Mouse (Mus musculus) CH12.LX (cell line): Measurements from ENCODE around the gene Htra3. TPM values are rescaled to one million over a fixed set of nuclear protein-coding genes. Genes with fewer than 3 reads are reported as not detected.
A peak's percentile ranks its signal among the peaks of the same experiment; 100 is the strongest.

ENCODE experiments used
- DNase-seq: peaks from one replicate; pipeline ENCODE4 v3.0.0-alpha.2; 2013; ENCODE audit errors: extremely low read depth
- H3K27ac ChIP-seq: 2 replicates; pipeline ENCODE4 v1.5.1; 2012; ENCODE audit warnings: low read depth, mild to moderate bottlenecking, control low read depth, moderate library complexity; ENCODE audit not compliant: insufficient read depth
- H3K27me3 ChIP-seq: replicated peaks from 2 replicates; pipeline ENCODE3; 2012; ENCODE audit warnings: inconsistent platforms
- H3K36me3 ChIP-seq, 2 experiments: replicated peaks in 1 of 2; 2 replicates each; pipeline versions ENCODE3 to v1.6.1; 2012; ENCODE audit warnings: inconsistent platforms in 1 of 2, low read length in 1 of 2, mild to moderate bottlenecking in 1 of 2, mixed read lengths in 1 of 2, moderate library complexity in 1 of 2; ENCODE audit not compliant: control insufficient read depth in 1 of 2, insufficient read depth in 1 of 2
- H3K4me1 ChIP-seq, 2 experiments: 2 replicates each; pipeline ENCODE4 v1.6.1; 2012; ENCODE audit warnings: inconsistent platforms in 1 of 2, moderate library complexity in 1 of 2; ENCODE audit not compliant: insufficient read depth in 2 of 2, control insufficient read depth in 1 of 2
- H3K4me2 ChIP-seq: 2 replicates; pipeline ENCODE4 v1.6.1; 2012; ENCODE audit warnings: low read depth, mild to moderate bottlenecking, control low read depth; ENCODE audit not compliant: poor library complexity, insufficient read depth, severe bottlenecking
- H3K4me3 ChIP-seq, 3 experiments: fragments of 150-350 bp in 1 of 3; sonication (generic) in 1 of 3; replicated peaks in 1 of 3; 2 replicates each; pipeline versions ENCODE3 to v1.5.1; 2011 to 2012; ENCODE audit warnings: low read depth in 2 of 3, low read length in 2 of 3, mild to moderate bottlenecking in 2 of 3, moderate library complexity in 2 of 3, control low read depth in 1 of 3, improper control_type of control experiment in 1 of 3, inconsistent platforms in 1 of 3, mixed read lengths in 1 of 3; ENCODE audit not compliant: poor library complexity in 1 of 3
- H3K79me2 ChIP-seq: replicated peaks from 2 replicates; pipeline ENCODE4 v1.6.1; 2012; ENCODE audit warnings: mild to moderate bottlenecking, moderate library complexity; ENCODE audit not compliant: control insufficient read depth, poor library complexity, insufficient read depth, severe bottlenecking; ENCODE audit errors: extremely low read depth
- H3K9ac ChIP-seq: 2 replicates; pipeline ENCODE4 v1.6.1; 2012; ENCODE audit warnings: low read depth, mild to moderate bottlenecking, control low read depth, moderate library complexity; ENCODE audit not compliant: insufficient read depth
- H3K9me3 ChIP-seq: replicated peaks from 2 replicates; pipeline ENCODE3; 2012; ENCODE audit warnings: low read length, inconsistent platforms, mixed read lengths
- BHLHE40 ChIP-seq: IDR thresholded peaks from 2 replicates; pipeline ENCODE4 v1.6.1; 2011; ENCODE audit warnings: mild to moderate bottlenecking, low read depth, low read length, improper control_type of control experiment
- ELF1 ChIP-seq: IDR thresholded peaks from 2 replicates; pipeline ENCODE4 v1.6.1; 2014; ENCODE audit warnings: low read depth, mild to moderate bottlenecking, inconsistent platforms, low read length, improper control_type of control experiment
- EP300 ChIP-seq: IDR thresholded peaks from 2 replicates; pipeline ENCODE4 v1.6.1; 2011; ENCODE audit warnings: low read length, improper control_type of control experiment
- ETS1 ChIP-seq: conservative IDR thresholded peaks from 2 replicates; pipeline ENCODE4 v1.6.1; 2012; ENCODE audit warnings: low read depth, mild to moderate bottlenecking, inconsistent platforms, low read length, improper control_type of control experiment, moderate library complexity
- HCFC1 ChIP-seq: IDR thresholded peaks from 2 replicates; pipeline ENCODE4 v1.6.1; 2012; ENCODE audit warnings: low read depth, mild to moderate bottlenecking, inconsistent platforms, low read length, improper control_type of control experiment
- IRF4 ChIP-seq: IDR thresholded peaks from 2 replicates; pipeline ENCODE4 v1.6.1; 2014; ENCODE audit warnings: low read depth, mild to moderate bottlenecking, inconsistent platforms, low read length, improper control_type of control experiment
- MAFK ChIP-seq: IDR thresholded peaks from 2 replicates; pipeline ENCODE4 v1.6.1; 2011; ENCODE audit warnings: low read length, improper control_type of control experiment; ENCODE audit not compliant: insufficient replicate concordance
- MAX ChIP-seq: IDR thresholded peaks from 2 replicates; pipeline ENCODE4 v1.6.1; 2011; ENCODE audit warnings: low read length, improper control_type of control experiment
- MAZ ChIP-seq: IDR thresholded peaks from 2 replicates; pipeline ENCODE4 v1.6.1; 2012; ENCODE audit warnings: low read depth, mild to moderate bottlenecking, inconsistent platforms, low read length, improper control_type of control experiment, moderate library complexity
- MEF2A ChIP-seq: IDR thresholded peaks from 2 replicates; pipeline ENCODE4 v1.6.1; 2014; ENCODE audit warnings: low read depth, mild to moderate bottlenecking, inconsistent platforms, low read length, improper control_type of control experiment, borderline replicate concordance
- MXI1 ChIP-seq: IDR thresholded peaks from 2 replicates; pipeline ENCODE4 v1.6.1; 2011; ENCODE audit warnings: mild to moderate bottlenecking, low read depth, low read length, improper control_type of control experiment
- MYC ChIP-seq: IDR thresholded peaks from 2 replicates; pipeline ENCODE4 v1.6.1; 2011; ENCODE audit warnings: low read depth, mild to moderate bottlenecking, improper control_type of control experiment, low read length
- NRF1 ChIP-seq: IDR thresholded peaks from 2 replicates; pipeline ENCODE4 v1.6.1; 2014; ENCODE audit warnings: low read depth, mild to moderate bottlenecking, inconsistent platforms, low read length, improper control_type of control experiment, moderate library complexity
- POLR2A ChIP-seq: IDR thresholded peaks from 2 replicates; pipeline ENCODE4 v1.6.1; 2011; ENCODE audit warnings: low read depth, mild to moderate bottlenecking, improper control_type of control experiment, low read length
- SIN3A ChIP-seq: IDR thresholded peaks from 2 replicates; pipeline ENCODE4 v1.6.1; 2012; ENCODE audit warnings: low read length, improper control_type of control experiment, inconsistent platforms
- TBP ChIP-seq: conservative IDR thresholded peaks from 2 replicates; pipeline ENCODE4 v1.6.1; 2011; ENCODE audit warnings: low read depth, low read length, improper control_type of control experiment
- TCF12 ChIP-seq: IDR thresholded peaks from 2 replicates; pipeline ENCODE4 v1.6.1; 2014; ENCODE audit warnings: low read depth, mild to moderate bottlenecking, inconsistent platforms, low read length, improper control_type of control experiment
- UBTF ChIP-seq: IDR thresholded peaks from 2 replicates; pipeline ENCODE4 v1.6.1; 2012; ENCODE audit warnings: low read depth, mild to moderate bottlenecking, inconsistent platforms, low read length, improper control_type of control experiment, moderate library complexity
- ZKSCAN1 ChIP-seq: IDR thresholded peaks from 2 replicates; pipeline ENCODE4 v1.6.1; 2012; ENCODE audit warnings: low read depth, inconsistent platforms, low read length, improper control_type of control experiment, borderline replicate concordance
- dilution Hi-C: fragments of 300-500 bp; cut with MboI; formaldehyde crosslinking; loops from 2 replicates; pipeline ENCODE4 v1.14.3; 2020; ENCODE audit warnings: low sequenced_read_pairs; ENCODE audit not compliant: extremely low pct_unique_long_range_greater_than_20kb, extremely low pct_ligation_motif_present
- in situ Hi-C: fragments of 300-500 bp; cut with MboI; formaldehyde crosslinking; loops from 3 replicates; pipeline ENCODE4 v1.14.3; 2019; ENCODE audit warnings: low sequenced_read_pairs, low pct_ligation_motif_present, low pct_unique_long_range_greater_than_20kb, mixed read lengths
- polyA plus RNA-seq: library from polyadenylated mRNA; unstranded; fragments of >175 nt; gene quantifications from 2 replicates; pipeline ENCODE4 v1.2.1, GENCODE M21; 2012; ENCODE audit warnings: low read depth; ENCODE audit not compliant: insufficient read length
- total RNA-seq, 2 experiments: library from RNA; depleted of rRNA; stranded (reverse); fragments of 300-350 nt in 1 of 2; fragments of >200 nt in 1 of 2; gene quantifications; 2 replicates each; pipeline ENCODE4 v1.2.3; 2012 to 2014

Gene Htra3
- total RNA-seq (2012; rRNA removed) (not detected in 2 replicates), total RNA-seq (2014; rRNA removed) (not detected in 2 replicates), polyA plus RNA-seq (not detected in 2 replicates)

GRCm38 (mm10) chr5:35679256-35680155, at the start of gene Htra3:
Gene Htra3 (minus strand): TSS chr5:35679782.
- Histone ChIP-seq H3K79me2 (no peaks in the 10 kb centered on the region), H3K9ac (no peak within 1 kb of the TSS), H3K4me1 (no peaks in the 10 kb centered on the region), H3K9me3 (no peaks in the 10 kb centered on the region), H3K27me3 (peaks cover 29% of the 10 kb centered on the region), H3K4me3 (no peak within 1 kb of the TSS), H3K36me3 (no peaks in the 10 kb centered on the region), H3K27ac (no peak within 1 kb of the TSS), H3K4me2 (no peak within 1 kb of the TSS)
- TF ChIP-seq MAZ: no peak
- TF ChIP-seq MAX: no peak
- no peak for TF ChIP-seq HCFC1
- no peak for DNase-seq
- in situ Hi-C loops (no loop called here), dilution Hi-C loops (no loop called here)

GRCm38 (mm10) chr5:35728957-35729460, 49.4 kb upstream of the Htra3 start:
- Histone ChIP-seq H3K27me3 (no peaks in the 10 kb centered on the region), H3K4me2 (peak overlapping the region; percentile 62)
- TF ChIP-seq SIN3A: peak; percentile 44; the same call in 1 of the 2 replicates
- 0 out of 2 replicates have a peak, but pooled peaks have one; percentile 6 for TF ChIP-seq NRF1
- TF ChIP-seq ZKSCAN1: no peak
- TF ChIP-seq MEF2A: peak; percentile 17; the same call in 1 of the 2 replicates
- TF ChIP-seq TBP: peak; percentile 82
- TF ChIP-seq POLR2A: peak; percentile 22; the same call in 1 of the 2 replicates
- peak; percentile 93 for TF ChIP-seq UBTF
- TF ChIP-seq MXI1: peak; percentile 85
- TF ChIP-seq MAX: peak; percentile 84
- TF ChIP-seq MYC: peak; percentile 90
- TF ChIP-seq HCFC1: no peak
- TF ChIP-seq MAZ: no peak
- peak; percentile 86 for TF ChIP-seq IRF4
- peak; percentile 49; the same call in 1 of the 2 replicates for TF ChIP-seq TCF12
- TF ChIP-seq ELF1: peak; percentile 59
- peak; percentile 99 for TF ChIP-seq BHLHE40
- TF ChIP-seq MAFK: no peak
- TF ChIP-seq EP300: peak; percentile 74
- TF ChIP-seq ETS1: peak; percentile 82
- TF ChIP-seq, all 38 proteins: peak for 15
- DNase-seq: peak; percentile 62
- dilution Hi-C loops: no loop called here
- in situ Hi-C loops: no loop called here
- H3K79me2 ChIP-seq: no peaks in the 10 kb centered on the region
- H3K27ac ChIP-seq: no peak overlapping the region
- H3K4me3 ChIP-seq: peak overlapping the region; percentile 14 to 53 (median 45)
- H3K9me3 ChIP-seq: no peaks in the 10 kb centered on the region
- peaks cover 0 to under 1% of the 10 kb centered on the region in 2 experiments for H3K36me3 ChIP-seq
- no peak overlapping the region for H3K9ac ChIP-seq
- H3K4me1 ChIP-seq: peaks cover 19 to 42% of the 10 kb centered on the region in 2 experiments
